Mouse (Mus musculus) forebrain, embryonic 16.5 days (tissue): Measurements from ENCODE around the gene Fgfr2. TPM values are rescaled to one million over a fixed set of nuclear protein-coding genes. Genes with fewer than 3 reads are reported as not detected.

ENCODE experiments used
- ATAC-seq: fragments of 200-750 bp; cut with Nextera tagmentation; 2 replicates; pipeline ENCODE4 v1.8.0; 2017; ENCODE audit warnings: mild to moderate bottlenecking, moderate library complexity
- H3K27ac ChIP-seq: fragments of 300-500 bp; sonication (generic); 2 replicates; pipeline ENCODE4 v1.5.1; 2014; ENCODE audit warnings: low read length, control low read depth
- H3K27me3 ChIP-seq: fragments of 300-500 bp; sonication (generic); replicated peaks from 2 replicates; pipeline ENCODE4 v1.6.1; 2014; ENCODE audit warnings: low read length; ENCODE audit not compliant: control insufficient read depth, insufficient read depth
- H3K36me3 ChIP-seq: fragments of 300-500 bp; sonication (generic); 2 replicates; pipeline ENCODE4 v1.6.1; 2014; ENCODE audit not compliant: control insufficient read depth, insufficient read depth
- H3K4me1 ChIP-seq: fragments of 300-500 bp; sonication (generic); replicated peaks from 2 replicates; pipeline ENCODE4 v1.6.1; 2014; ENCODE audit warnings: low read length; ENCODE audit not compliant: control insufficient read depth, insufficient read depth
- H3K4me2 ChIP-seq: fragments of 300-500 bp; sonication (generic); 2 replicates; pipeline ENCODE4 v1.6.1; 2014; ENCODE audit warnings: mild to moderate bottlenecking, low read length, control low read depth
- H3K4me3 ChIP-seq: fragments of 300-500 bp; sonication (generic); replicated peaks from 2 replicates; pipeline ENCODE4 v1.5.1; 2014; ENCODE audit warnings: mild to moderate bottlenecking, low read length, control low read depth
- H3K9ac ChIP-seq: fragments of 300-500 bp; sonication (generic); replicated peaks from 2 replicates; pipeline ENCODE4 v1.6.1; 2014; ENCODE audit warnings: low read depth, low read length, control low read depth
- H3K9me3 ChIP-seq: fragments of 300-500 bp; sonication (generic); 2 replicates; pipeline ENCODE4 v1.6.1; 2016; ENCODE audit warnings: low read length; ENCODE audit not compliant: control insufficient read depth
- WGBS: fragments of 180-500 bp; shearing (Covaris S2); extraction: QIAGEN DNeasy Blood & Tissue Kit; methylation state at CpG from one replicate; pipeline ENCODE4 v1.1.7; 2014; 5-methylcytosine and 5-hydroxymethylcytosine counted together
- polyA plus RNA-seq: library from polyadenylated mRNA; unstranded; fragments of >200 nt; fragmentation: Nextera tagmentation; extraction: Ambion mirVana; gene quantifications from 2 replicates; pipeline ENCODE4 v1.2.1, GENCODE M21; 2015

Gene Fgfr2
- polyA plus RNA-seq, 1 experiment from 2014 or later: 39.2 TPM

DNA sequence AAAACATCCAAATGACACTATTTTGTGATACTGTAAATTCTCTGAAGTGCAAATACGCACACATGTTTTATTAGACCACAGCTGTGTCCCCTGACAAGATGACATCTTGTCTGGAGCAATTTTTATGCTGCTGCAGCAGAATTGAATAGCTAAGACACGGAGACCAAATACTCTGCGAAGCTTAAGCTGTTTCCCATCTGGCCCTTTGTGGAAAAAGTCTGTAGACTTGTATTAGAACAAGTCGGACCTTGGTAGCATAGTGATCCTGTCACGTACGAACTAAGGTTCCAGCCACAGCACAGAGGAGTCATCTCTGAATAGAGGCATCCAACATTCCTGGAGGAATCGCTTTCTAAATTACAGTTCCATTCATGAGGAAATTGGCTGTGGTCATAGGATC is 2138.9 kb downstream of the Fgfr2 start:
- Histone ChIP-seq H3K9ac (no peak overlapping the region), H3K36me3 (no peaks in the 10 kb centered on the region), H3K27ac (peak overlapping the region; percentile 42), H3K9me3 (no peaks in the 10 kb centered on the region), H3K27me3 (no peaks in the 10 kb centered on the region), H3K4me2 (no peak overlapping the region), H3K4me3 (no peak overlapping the region), H3K4me1 (peaks cover 4% of the 10 kb centered on the region; the same call in 1 of the 2 replicates)
- WGBS: 85% methylated on average over 7 of the region's 7 CpGs
- ATAC-seq: no peak

DNA sequence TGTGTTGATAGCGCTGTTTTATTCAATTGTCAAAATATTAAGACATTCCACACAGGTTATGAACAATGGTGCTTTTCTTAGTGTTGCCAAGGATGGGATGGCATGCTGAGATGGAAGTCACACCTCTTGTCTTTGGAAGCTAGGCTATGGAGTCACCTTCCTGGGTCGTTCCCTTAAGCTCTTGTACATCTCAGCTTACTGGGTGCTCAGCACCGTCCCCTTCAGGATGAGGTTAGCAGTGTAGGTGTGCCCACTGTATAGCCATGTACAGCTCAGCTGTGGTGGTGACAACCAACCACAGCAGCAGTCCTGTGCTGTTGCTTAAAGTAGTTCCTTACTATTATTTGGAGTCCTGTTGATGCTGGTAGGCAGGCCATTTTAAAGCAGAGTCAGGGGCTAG is 2140.3 kb downstream of the Fgfr2 start:
- no peaks in the 10 kb centered on the region for H3K36me3 ChIP-seq
- no peak; the same call in 1 of the 2 replicates for ATAC-seq
- WGBS: 66% methylated on average over 3 of the region's 3 CpGs
- no peak overlapping the region for H3K27ac ChIP-seq
- H3K4me2 ChIP-seq: no peak overlapping the region
- no peak overlapping the region for H3K9ac ChIP-seq
- peaks cover 18% of the 10 kb centered on the region for H3K4me1 ChIP-seq
- no peak overlapping the region for H3K4me3 ChIP-seq
- H3K9me3 ChIP-seq: no peaks in the 10 kb centered on the region
- H3K27me3 ChIP-seq: no peaks in the 10 kb centered on the region

GRCm38 (mm10) chr7:130982371-130982770 is 2140.8 kb downstream of the Fgfr2 start:
- H3K27me3 ChIP-seq: no peaks in the 10 kb centered on the region
- no peak overlapping the region for H3K9ac ChIP-seq
- H3K4me2 ChIP-seq: no peak overlapping the region
- peaks cover 23% of the 10 kb centered on the region for H3K4me1 ChIP-seq
- no peak overlapping the region for H3K27ac ChIP-seq
- no peaks in the 10 kb centered on the region for H3K36me3 ChIP-seq
- WGBS: 33% methylated on average over 4 of the region's 4 CpGs
- ATAC-seq: no peak
- H3K9me3 ChIP-seq: no peaks in the 10 kb centered on the region
- no peak overlapping the region for H3K4me3 ChIP-seq

DNA sequence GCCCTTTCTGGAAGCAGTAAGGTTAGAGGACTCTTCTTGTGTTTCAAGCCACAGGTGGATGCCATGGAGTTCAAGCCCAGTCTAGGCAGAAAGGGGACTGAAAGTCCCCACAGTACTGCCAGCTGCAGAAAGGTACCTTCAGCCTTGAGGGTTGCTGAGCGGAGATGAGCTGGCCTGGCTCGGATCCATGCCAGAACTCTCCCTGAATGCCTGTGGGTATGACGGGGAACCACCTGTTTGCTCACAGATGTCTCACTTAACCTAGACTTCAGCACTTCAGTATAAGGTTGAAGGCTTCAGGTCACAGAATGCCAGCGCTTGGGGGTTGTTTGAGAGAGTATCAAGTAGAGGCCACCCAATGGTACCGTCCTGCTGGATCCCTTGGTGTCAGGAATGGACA is 2143.0 kb downstream of the Fgfr2 start:
- H3K36me3 ChIP-seq: no peaks in the 10 kb centered on the region
- no peak overlapping the region for H3K4me3 ChIP-seq
- peaks cover 28% of the 10 kb centered on the region for H3K4me1 ChIP-seq
- H3K27ac ChIP-seq: no peak overlapping the region
- no peak overlapping the region for H3K4me2 ChIP-seq
- ATAC-seq: no peak
- WGBS: 85% methylated on average over 5 of the region's 5 CpGs
- H3K27me3 ChIP-seq: no peaks in the 10 kb centered on the region
- no peaks in the 10 kb centered on the region for H3K9me3 ChIP-seq
- H3K9ac ChIP-seq: no peak overlapping the region

GRCm38 (mm10) chr7:130978545-130978944 is 2144.6 kb downstream of the Fgfr2 start:
- Histone ChIP-seq H3K4me3 (no peak overlapping the region), H3K27ac (no peak overlapping the region), H3K4me2 (no peak overlapping the region), H3K9me3 (no peaks in the 10 kb centered on the region), H3K27me3 (no peaks in the 10 kb centered on the region), H3K9ac (no peak overlapping the region), H3K36me3 (no peaks in the 10 kb centered on the region), H3K4me1 (peaks cover 28% of the 10 kb centered on the region)
- 76% methylated on average over 1 of the region's 1 CpGs for WGBS
- no peak for ATAC-seq

DNA sequence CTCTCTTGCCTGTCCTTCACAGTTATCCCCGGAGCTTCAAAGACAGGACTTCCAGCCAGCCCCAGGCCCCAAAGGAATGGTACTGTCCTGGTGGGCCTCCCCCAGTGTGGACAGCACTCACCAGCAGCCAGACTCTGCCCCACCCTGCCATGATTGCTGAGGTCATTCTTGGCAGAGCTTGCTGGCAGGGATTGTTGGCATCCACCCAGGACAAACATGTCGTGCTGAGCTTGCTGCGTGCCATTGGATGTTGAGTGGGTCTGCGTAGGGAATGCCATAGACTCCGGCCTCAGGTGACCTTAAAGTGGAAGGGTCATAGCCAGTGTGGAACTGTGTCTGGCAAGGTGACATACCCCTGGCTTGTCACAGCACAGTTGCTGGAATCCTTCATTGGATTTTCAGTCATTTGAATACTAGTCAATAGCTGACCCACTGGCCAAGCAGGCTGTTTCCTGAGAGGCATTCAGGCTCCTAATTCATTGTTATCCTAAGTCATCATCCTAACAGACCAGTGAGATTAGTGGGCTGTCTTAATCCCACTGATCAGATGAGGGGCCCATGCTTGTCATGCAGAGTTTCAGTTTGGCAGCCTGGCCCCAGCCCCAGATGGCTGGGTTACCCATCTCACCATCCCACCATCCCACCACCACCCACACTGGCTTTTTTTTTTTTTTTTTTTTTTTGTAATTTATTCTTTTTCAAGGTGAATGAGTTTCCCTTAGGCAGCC is 2145.2 kb downstream of the Fgfr2 start:
- Histone ChIP-seq H3K27ac (peak overlapping the region; percentile 33; the same call in 1 of the 2 replicates), H3K9ac (no peak overlapping the region), H3K4me3 (no peak overlapping the region), H3K4me2 (no peak overlapping the region), H3K27me3 (no peaks in the 10 kb centered on the region), H3K9me3 (no peaks in the 10 kb centered on the region), H3K36me3 (no peaks in the 10 kb centered on the region), H3K4me1 (peaks cover 28% of the 10 kb centered on the region)
- 22% methylated on average over 5 of the region's 5 CpGs for WGBS
- peak; percentile 72 for ATAC-seq

- no peak overlapping the region for H3K27ac ChIP-seq
- no peak overlapping the region for H3K9ac ChIP-seq
- 34% methylated on average over 13 of the region's 13 CpGs for WGBS
- no peaks in the 10 kb centered on the region for H3K27me3 ChIP-seq
- peaks cover 28% of the 10 kb centered on the region for H3K4me1 ChIP-seq
- H3K4me2 ChIP-seq: no peak overlapping the region
- no peak overlapping the region for H3K4me3 ChIP-seq
- no peaks in the 10 kb centered on the region for H3K9me3 ChIP-seq
- no peaks in the 10 kb centered on the region for H3K36me3 ChIP-seq
- peak; percentile 76 for ATAC-seq
These were observed 2146.7 kb downstream of the Fgfr2 start for GRCm38 (mm10) chr7:130976305-130976935.

GRCm38 (mm10) chr7:130972767-130973166 is 2150.4 kb downstream of the Fgfr2 start:
- no peaks in the 10 kb centered on the region for H3K27me3 ChIP-seq
- no peak overlapping the region for H3K4me2 ChIP-seq
- H3K27ac ChIP-seq: no peak overlapping the region
- peaks cover 17% of the 10 kb centered on the region for H3K4me1 ChIP-seq
- H3K4me3 ChIP-seq: no peak overlapping the region
- 92% methylated on average over 9 of the region's 9 CpGs for WGBS
- no peaks in the 10 kb centered on the region for H3K36me3 ChIP-seq
- H3K9me3 ChIP-seq: no peaks in the 10 kb centered on the region
- no peak overlapping the region for H3K9ac ChIP-seq
- ATAC-seq: no peak

GRCm38 (mm10) chr7:130969507-130969906 is 2153.6 kb downstream of the Fgfr2 start:
- Histone ChIP-seq H3K4me3 (no peak overlapping the region), H3K27ac (no peak overlapping the region), H3K36me3 (no peaks in the 10 kb centered on the region), H3K4me2 (no peak overlapping the region), H3K27me3 (no peaks in the 10 kb centered on the region), H3K9ac (no peak overlapping the region), H3K4me1 (peaks cover 21% of the 10 kb centered on the region), H3K9me3 (no peaks in the 10 kb centered on the region)
- 58% methylated on average over 3 of the region's 3 CpGs for WGBS
- ATAC-seq: no peak
